Mouse (Mus musculus) embryo, embryonic 10.5 days (tissue): ENCODE measurements at regions not wholly inside any gene's neighbourhood (a gene's known extent, or its start where the extent isn't known, plus 50 kb on each side); places are given as distances from the start of the nearest gene placed in this dataset.

Source experiments
- DNase-seq: peaks from one replicate; pipeline ENCODE4 v3.0.0-alpha.2; 2015; ENCODE audit warnings: low spot score

- peak; percentile 6 for DNase-seq
Observed at GRCm38 (mm10) chr13:5211659-5212058, 602.7 kb upstream of the Akr1e1 start.

DNA sequence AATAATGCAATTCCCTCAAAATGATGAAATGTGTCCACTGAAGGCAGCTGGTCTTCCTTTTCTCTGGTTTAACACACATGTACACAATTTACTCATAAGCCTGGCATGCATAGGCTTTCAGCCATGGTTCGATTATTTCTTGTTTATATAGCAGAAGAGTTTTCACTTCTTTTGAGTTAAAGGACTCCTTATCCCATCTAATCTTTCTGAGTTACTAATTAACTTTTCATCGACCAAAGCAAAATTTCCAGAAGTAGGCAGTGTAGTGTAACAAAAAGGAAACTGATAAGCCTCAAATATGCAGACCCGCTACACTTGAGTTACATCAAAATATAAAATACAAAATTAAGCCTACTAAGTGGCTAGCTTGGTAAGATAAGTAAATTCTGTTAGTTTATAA is 620.5 kb upstream of the Akr1e1 start:
- no peak for DNase-seq

- no peak for DNase-seq
Observed at GRCm38 (mm10) chr13:5234232-5234631, 625.3 kb upstream of the Akr1e1 start.

DNA sequence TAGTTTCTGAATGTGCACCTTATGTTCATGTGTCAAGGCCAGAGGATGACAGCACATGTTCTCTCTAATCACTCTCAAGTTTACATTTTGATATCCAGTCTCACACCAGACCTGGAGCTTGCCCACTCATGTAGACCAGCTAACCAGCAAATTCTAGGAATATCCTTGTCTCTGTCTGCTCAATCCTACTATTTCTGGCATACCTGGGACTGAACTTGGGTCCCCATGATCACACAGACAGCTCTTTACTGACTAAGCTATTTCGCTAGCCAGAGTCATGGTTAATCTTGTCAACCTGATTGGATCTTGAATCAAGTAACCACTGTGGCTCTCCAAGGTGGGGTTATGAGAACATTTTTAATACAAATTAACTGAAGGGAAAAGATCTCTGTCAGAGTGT is 625.9 kb upstream of the Klf6 start:
- no peak for DNase-seq

DNA sequence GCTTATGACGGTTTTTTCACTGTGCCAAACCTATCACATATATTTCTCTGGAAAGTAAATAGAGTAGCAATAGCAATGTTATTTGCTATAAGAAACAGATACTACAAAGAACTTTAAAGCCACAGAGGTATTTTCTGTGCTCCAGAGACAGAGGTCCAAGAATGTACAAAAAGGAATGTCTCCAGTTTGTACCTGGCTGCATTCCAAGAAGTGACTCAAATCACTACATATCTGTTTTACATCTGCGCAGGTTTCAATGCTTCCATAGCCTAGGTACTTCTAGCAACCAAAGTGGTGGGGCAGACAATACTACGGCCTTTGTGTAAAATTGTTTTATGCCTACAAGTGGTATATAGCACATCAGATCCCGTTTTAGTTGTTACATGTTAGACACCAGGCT is 620.7 kb upstream of the Klf6 start:
- no peak for DNase-seq

DNA sequence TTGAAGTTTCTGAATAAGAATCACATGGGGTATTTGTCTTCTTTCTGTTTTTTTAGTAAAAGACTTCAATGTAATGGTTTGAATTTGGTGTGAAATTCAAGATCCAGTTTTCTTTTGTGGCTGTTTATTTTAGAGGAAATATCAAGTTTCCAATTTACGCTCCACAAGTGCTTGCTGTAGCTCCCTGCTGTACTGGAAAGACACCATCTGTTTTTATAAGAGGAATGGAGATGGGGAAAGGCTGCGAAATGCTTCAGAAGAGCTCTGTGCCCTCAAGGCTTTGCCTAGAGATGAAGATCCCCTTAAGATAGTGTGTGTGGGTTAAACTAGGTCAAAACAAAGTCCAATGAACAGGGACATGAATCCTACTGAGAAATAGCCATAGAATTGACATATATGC is 618.5 kb upstream of the Klf6 start:
- peak; percentile 15 for DNase-seq

DNA sequence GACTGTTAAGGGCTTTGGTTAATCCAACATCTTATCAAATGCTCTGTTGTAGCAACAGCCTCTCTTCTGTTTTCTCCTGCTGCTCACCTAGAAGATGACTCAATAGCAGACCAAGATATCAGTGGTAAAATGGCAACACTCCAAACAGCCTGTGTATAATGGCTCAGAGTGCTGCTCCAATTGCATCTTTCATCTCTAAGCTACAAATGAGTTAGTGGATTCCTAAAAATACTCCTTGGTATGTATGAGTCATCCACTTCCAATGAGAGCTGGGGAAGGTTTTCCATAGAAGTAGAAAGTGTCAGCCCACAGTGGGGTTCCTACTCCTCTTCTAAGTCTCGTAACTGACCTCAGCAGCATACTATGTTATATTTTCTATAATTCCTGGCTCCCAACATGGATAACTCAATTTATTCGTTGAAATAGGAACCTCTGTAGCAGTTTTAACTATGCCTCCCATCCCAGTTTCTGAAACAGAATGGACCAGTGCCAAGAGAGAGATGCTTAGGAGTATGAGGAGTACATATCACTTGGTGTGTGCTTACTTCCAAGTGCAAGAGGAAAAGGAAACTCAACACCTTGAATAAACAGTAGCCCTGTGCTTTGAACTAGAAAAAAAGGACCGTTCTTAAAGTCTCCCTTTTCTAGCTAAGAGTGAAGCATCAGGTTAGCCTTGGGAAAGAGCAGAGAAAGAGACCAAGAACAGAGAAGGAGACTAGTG is 612.5 kb upstream of the Klf6 start:
- DNase-seq, result no peak

GRCm38 (mm10) chr13:5257891-5258660 is 603.2 kb upstream of the Klf6 start:
- no peak for DNase-seq

DNA sequence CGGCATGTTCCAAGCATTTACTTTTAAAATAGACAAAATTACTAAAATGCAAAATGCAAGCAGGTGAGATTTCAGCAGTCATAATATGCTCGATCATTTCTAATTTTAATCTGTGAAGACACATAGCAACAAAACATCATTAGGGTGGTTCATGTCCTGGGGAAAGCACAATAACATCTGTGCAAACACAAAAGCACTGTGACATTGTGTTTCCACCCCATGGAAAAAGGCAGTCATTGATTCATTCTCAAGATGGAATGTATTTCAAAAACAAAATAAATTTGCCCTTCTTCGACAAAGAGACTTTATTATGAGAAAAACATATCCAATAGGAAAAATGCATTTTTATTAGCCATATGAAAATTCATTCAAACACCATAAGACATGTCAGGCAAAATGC is 601.5 kb upstream of the Klf6 start:
- no peak for DNase-seq

DNA sequence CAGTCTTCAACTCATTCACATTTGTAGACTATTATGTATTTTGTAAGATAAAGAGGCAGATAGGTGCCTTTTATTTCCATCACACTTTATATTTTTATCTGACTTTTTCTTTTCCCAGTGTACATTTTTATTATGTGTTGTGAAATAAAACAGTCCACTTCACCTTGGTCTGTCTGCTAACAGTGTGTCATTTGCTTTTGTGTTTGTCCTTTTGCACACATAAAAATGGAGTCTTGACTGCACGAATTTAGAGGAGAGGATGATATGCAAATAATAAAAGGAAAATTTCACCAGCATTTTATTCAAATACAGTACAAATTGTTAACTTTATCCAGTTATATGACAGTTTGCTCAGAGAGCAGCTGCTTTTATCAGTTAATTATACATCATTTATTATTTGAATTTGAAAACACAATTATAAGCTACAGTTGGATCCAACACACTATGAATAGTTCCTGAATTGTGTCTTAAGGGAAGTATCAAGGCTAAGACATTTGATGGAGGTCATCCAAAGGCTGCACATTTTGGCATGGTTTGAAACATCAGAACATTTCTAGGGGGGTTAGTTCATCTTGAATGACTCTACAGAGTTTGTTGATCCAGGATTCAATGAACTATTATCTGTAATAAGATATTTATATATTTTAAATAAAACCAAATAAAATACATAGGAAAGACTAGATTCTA is 588.6 kb upstream of the Klf6 start:
- no peak for DNase-seq

GRCm38 (mm10) chr13:5276564-5276963 is 584.7 kb upstream of the Klf6 start:
- DNase-seq, result no peak

- DNase-seq, result no peak
Observed at GRCm38 (mm10) chr13:5289753-5290449, 571.4 kb upstream of the Klf6 start.

GRCm38 (mm10) chr13:5302141-5302540 is 559.1 kb upstream of the Klf6 start:
- DNase-seq, result peak; percentile 22

- no peak for DNase-seq
Observed at GRCm38 (mm10) chr13:5306688-5307087, 554.6 kb upstream of the Klf6 start.

DNA sequence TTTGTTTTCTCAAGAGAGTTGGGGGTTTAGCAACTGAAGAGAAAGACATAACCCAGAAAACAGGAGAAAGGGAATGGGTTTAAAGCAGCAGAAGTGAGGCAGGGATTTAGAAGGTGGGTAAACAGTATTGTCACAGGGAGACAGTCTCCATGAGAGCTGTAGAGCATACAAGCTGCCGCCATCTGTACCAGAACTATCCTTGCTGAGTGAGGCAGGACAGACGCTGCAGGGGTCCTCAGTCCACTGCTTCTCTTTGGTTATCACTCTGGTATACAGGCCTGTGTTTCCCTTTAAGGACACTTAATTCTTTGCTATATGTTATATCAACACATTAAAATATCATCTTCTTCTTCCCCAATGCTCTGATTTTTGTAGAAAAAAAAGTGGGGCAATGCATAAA is 548.0 kb upstream of the Klf6 start:
- peak; percentile 28 for DNase-seq

DNA sequence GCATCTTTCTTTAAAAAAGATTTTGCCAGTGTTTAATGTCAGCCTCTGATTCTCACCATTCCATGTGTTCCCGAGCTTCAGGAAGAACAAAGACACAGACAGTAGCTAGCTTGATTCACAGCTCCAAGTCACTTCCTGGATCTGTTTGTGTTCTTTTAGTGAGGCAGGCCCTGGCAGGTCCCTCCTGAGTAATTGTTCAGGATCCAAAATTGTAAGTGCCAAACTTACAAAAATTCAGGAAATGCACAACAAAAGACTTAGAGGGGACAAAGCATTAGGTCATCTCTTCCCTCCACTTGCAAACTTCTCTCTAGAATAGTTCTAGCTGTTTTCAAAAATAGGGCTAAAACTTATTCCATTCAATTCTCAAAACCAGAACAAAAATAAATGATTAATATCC is 546.3 kb upstream of the Klf6 start:
- no peak for DNase-seq

DNA sequence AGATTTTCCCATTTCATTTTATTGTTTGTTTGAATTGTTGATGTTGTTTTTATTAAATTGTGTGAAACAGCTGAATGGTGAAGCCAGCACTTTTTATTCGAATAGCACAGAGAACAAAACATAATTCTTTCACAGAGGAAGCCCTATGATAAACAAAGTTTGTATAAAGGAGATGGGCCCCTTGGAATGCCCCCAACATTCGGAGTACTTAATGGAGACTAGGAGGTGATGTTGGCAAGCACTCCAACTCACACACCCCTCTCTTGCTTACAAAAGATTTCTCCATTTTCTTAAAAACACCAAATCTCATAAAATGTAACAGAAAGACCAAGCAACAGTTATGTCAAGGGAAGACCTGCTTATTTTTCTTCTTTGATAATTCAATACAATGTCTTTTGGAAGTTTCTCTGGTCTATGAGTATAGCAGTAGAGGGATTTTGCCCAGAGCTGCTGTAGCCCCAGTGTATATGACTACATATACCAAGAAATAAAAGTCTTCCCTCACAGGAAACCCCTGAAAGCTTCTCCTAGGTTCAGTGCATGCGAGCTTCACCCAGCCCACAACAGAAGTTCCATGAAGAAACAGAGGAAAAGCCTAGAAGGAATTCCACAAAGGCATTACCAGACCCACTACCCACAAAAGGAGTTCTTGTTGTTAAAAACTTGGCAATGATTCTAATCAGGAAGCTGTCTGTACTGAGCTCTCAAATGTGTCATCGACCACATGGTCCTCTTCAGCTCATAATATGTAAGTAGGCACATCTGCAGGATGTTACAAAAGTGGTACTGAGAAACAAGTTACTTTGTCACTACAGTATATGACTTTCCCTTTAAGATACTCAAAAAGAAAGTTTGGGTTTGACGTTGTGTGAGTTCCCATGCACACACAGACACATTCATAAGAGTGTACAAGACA is 543.1 kb upstream of the Klf6 start:
- no peak for DNase-seq

DNA sequence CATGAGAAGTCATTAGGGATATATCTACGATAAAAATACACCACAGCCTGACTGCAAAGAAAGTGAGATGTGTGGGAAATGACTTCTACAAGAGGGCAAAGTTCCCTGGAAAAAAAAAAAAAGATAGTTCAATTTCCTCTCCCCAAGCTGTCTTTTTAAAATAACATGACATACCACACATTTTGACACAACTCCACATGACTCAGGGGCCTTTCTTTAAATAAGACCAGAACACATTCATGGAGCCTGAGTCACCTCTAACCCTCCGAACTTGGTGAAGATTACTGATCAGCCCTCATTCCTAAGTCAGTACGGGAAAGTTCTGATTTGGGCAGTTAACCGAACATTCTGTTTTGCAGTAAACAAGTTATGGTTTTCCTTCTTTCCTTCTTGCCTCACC is 515.6 kb upstream of the Klf6 start:
- peak; percentile 36 for DNase-seq

DNA sequence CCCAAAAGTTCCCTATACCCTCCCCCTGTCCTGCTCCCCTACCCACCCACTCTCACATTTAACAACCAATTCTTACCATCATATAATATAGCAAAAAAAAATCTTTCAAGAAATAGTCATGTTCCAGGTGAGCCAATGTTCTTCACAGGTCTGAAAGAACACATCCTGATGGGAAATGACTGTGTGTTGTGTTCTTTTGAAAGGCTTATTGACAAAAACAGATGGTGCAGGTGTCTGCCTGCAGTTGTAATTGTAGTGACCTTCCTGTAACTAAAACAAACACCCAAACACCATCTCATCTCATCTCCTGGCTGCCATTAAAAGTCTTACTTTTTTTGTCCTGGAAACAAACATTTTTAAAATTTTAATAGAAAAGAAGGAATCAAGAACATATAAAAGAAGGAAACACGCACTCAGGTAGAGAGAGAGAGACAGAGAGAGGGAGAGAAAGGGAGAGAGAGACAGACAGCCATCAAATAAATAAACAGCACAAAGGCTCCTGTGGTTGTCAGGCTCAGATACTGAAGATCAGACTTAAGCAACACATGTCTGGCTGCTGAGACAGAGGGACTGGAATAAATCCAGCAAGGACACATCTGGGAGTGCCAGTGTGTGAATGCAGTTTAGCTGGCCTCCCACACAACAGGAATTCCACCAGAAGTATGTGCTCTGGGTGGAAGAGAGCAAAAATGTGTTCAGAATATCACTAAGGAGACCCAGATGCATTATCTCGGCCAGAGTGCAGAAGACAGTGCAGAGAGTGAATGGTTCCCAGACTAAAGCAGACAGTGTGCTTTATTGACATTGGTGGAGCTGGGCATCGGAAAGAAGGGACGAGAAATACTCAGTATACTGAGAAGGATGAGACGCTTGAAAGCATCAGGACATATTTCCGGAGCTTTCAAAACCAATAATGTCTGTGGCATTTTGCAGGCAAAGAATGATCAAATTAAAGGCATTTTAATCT is 513.5 kb upstream of the Klf6 start:
- DNase-seq, result peak; percentile 34
